Mouse (Mus musculus) hindbrain, embryonic 11.5 days (tissue): Measurements from ENCODE around the gene Grip1. TPM values are rescaled to one million over a fixed set of nuclear protein-coding genes. Genes with fewer than 3 reads are reported as not detected.

Source experiments
- ATAC-seq: fragments of 200-750 bp; cut with Nextera tagmentation; 2 replicates; pipeline ENCODE4 v1.8.0; 2017; ENCODE audit warnings: mild to moderate bottlenecking, moderate TSS enrichment, moderate library complexity; ENCODE audit not compliant: low FRiP score
- DNase-seq: peaks from one replicate; pipeline ENCODE4 v3.0.0-alpha.2; 2015; ENCODE audit warnings: low spot score
- H3K27ac ChIP-seq: fragments of 300-500 bp; sonication (generic); 2 replicates; pipeline ENCODE4 v1.5.1; 2014; ENCODE audit warnings: mild to moderate bottlenecking, low read depth, low read length
- H3K27me3 ChIP-seq: fragments of 300-500 bp; sonication (generic); 2 replicates; pipeline ENCODE4 v1.6.1; 2014; ENCODE audit warnings: mild to moderate bottlenecking, low read length, moderate library complexity, mixed read lengths; ENCODE audit not compliant: control insufficient read depth, insufficient read depth
- H3K36me3 ChIP-seq: fragments of 300-500 bp; sonication (generic); 2 replicates; pipeline ENCODE4 v1.6.1; 2014; ENCODE audit warnings: mild to moderate bottlenecking, low read length, moderate library complexity, mixed read lengths; ENCODE audit not compliant: control insufficient read depth, insufficient read depth
- H3K4me1 ChIP-seq: fragments of 300-500 bp; sonication (generic); replicated peaks from 2 replicates; pipeline ENCODE4 v1.6.1; 2014; ENCODE audit warnings: low read length, mixed read lengths; ENCODE audit not compliant: control insufficient read depth, insufficient read depth
- H3K4me2 ChIP-seq: fragments of 300-500 bp; sonication (generic); replicated peaks from 2 replicates; pipeline ENCODE4 v1.6.1; 2014; ENCODE audit warnings: mild to moderate bottlenecking, low read depth, low read length
- H3K4me3 ChIP-seq: fragments of 300-500 bp; sonication (generic); 2 replicates; pipeline ENCODE4 v1.5.1; 2014; ENCODE audit warnings: low read depth, low read length
- H3K9ac ChIP-seq: fragments of 300-500 bp; sonication (generic); 2 replicates; pipeline ENCODE4 v1.6.1; 2014; ENCODE audit warnings: low read depth, low read length
- H3K9me3 ChIP-seq: fragments of 300-500 bp; sonication (generic); 2 replicates; pipeline ENCODE4 v1.6.1; 2016; ENCODE audit warnings: low read length; ENCODE audit not compliant: control insufficient read depth
- WGBS: fragments of 180-500 bp; shearing (Covaris S2); extraction: QIAGEN DNeasy Blood & Tissue Kit; methylation state at CpG from one replicate; pipeline ENCODE4 v1.1.7; 2014; 5-methylcytosine and 5-hydroxymethylcytosine counted together
- polyA plus RNA-seq: library from polyadenylated mRNA; unstranded; fragments of >200 nt; fragmentation: Nextera tagmentation; extraction: Ambion mirVana; gene quantifications from 2 replicates; pipeline ENCODE4 v1.2.1, GENCODE M21; 2014

Gene Grip1
- polyA plus RNA-seq, 1 experiment from 2014 or later, result 11.8 TPM

DNA sequence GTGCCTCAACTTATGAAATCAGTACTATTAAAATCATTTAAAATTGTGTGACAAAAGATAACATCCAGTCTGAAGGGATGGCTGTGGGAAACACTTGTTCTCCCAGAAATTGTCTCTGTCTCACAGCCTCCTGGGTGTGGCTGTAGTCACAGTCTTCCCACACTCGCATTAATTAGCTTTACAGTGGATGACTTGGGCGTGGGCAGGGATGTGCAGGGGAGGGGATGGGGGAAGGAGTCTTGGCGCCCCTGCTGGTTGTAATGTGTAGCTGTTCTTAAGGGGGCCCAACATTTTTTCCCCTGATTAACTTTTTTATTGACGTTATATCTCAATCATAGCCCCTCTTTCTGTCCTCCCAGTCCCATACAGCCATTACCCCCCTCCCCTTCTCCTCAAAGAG lies 360.5 kb downstream of the Grip1 start:
- no peak overlapping the region for H3K9ac ChIP-seq
- H3K9me3 ChIP-seq, result no peaks in the 10 kb centered on the region
- DNase-seq (no peak), ATAC-seq (no peak)
- no peaks in the 10 kb centered on the region for H3K36me3 ChIP-seq
- peaks cover 5% of the 10 kb centered on the region for H3K4me1 ChIP-seq
- H3K27ac ChIP-seq, result no peak overlapping the region
- H3K4me2 ChIP-seq, result no peak overlapping the region
- 79% methylated on average over 4 of the region's 4 CpGs for WGBS
- no peaks in the 10 kb centered on the region for H3K27me3 ChIP-seq
- H3K4me3 ChIP-seq, result no peak overlapping the region

DNA sequence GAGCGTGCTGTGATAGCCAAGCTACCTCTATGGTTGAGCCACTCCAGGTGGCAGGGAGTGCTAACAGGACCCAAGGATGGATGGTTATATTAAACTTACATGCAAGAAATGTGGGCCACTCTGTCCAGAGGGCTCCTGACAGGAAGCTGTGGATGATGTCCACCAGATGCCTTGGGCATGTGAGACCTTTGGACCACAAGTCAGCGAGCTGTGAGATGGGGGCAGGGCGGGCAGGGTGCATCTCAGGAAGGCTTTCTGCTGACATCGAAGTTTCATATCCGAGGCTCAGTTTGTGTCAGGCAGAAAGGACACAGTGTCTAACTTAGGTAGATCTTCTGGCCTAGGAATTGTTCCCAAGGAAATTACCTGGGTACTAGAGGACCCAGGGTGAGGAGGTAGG lies 362.4 kb downstream of the Grip1 start:
- H3K4me3 ChIP-seq, result no peak overlapping the region
- no peak overlapping the region for H3K4me2 ChIP-seq
- DNase-seq (no peak), ATAC-seq (no peak)
- no peaks in the 10 kb centered on the region for H3K27me3 ChIP-seq
- no peaks in the 10 kb centered on the region for H3K9me3 ChIP-seq
- WGBS, result 59% methylated on average over 5 of the region's 5 CpGs
- H3K4me1 ChIP-seq, result peaks cover 5% of the 10 kb centered on the region
- H3K36me3 ChIP-seq, result no peaks in the 10 kb centered on the region
- no peak overlapping the region for H3K9ac ChIP-seq
- no peak overlapping the region for H3K27ac ChIP-seq

DNA sequence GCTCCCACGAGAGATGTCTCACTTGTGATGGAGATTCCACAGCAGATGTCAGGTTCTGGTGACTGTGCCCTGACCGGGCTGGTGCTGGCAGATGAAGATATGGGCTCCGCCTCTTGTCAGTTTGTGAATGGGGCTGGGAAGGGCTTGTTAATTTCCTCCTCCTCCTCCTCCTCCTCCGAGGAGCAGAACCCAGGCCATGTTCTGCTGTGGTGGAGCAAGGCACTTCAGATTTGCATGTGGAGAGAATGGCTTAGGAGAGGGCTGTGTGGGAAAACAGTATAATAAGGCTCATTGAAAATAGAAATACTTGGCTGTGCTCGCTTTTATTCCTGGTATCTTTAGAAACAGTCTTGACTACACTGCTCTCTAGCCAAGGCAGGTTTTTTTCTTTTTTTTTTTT lies 364.8 kb downstream of the Grip1 start:
- H3K36me3 ChIP-seq, result no peaks in the 10 kb centered on the region
- H3K9me3 ChIP-seq, result no peaks in the 10 kb centered on the region
- no peaks in the 10 kb centered on the region for H3K27me3 ChIP-seq
- ATAC-seq, result peak; percentile 78
- H3K4me3 ChIP-seq, result no peak overlapping the region
- DNase-seq, result peak; percentile 39
- H3K27ac ChIP-seq, result peak overlapping the region; percentile 88; the same call in 1 of the 2 replicates
- H3K4me2 ChIP-seq, result no peak overlapping the region
- peaks cover 5% of the 10 kb centered on the region for H3K4me1 ChIP-seq
- no peak overlapping the region for H3K9ac ChIP-seq
- 30% methylated on average over 5 of the region's 5 CpGs for WGBS

DNA sequence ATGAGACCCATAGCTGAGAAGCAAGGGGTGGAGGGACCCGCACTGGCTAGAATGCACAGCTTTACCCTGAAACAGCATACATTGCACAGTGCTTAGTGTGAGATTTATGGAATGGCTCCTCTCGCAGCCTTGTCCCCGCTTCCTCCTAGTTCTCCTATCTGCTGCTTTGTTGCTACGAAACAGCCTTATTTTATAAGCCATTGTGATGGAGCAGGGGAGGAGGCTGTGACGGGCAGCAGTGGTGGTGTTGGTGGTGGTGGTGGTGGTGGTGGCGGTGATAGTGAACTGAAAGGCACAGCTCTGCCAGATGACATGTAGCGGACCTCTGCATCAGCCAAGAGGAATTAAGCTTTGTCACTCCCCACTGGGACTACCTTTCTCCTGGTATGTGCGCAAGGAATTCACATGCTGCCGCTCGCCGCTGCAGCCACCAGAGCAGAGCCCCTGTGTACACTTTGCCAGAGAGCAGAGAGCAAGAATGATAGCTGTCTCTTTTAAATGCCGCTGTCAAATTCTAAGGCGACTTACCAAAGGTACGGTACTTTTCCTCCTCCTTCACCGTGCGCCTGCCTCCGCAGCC lies 365.6 kb downstream of the Grip1 start:
- Histone ChIP-seq H3K36me3 (no peaks in the 10 kb centered on the region), H3K27me3 (no peaks in the 10 kb centered on the region), H3K9me3 (no peaks in the 10 kb centered on the region), H3K4me2 (peak overlapping the region; percentile 12), H3K9ac (peak overlapping the region; percentile 45), H3K27ac (peak overlapping the region; percentile 88), H3K4me1 (peaks cover 5% of the 10 kb centered on the region), H3K4me3 (peak overlapping the region; percentile 13; the same call in 1 of the 2 replicates)
- DNase-seq (peak; percentile 43), ATAC-seq (peak; percentile 39; the same call in 1 of the 2 replicates)
- WGBS, result 33% methylated on average over 17 of the region's 17 CpGs

DNA sequence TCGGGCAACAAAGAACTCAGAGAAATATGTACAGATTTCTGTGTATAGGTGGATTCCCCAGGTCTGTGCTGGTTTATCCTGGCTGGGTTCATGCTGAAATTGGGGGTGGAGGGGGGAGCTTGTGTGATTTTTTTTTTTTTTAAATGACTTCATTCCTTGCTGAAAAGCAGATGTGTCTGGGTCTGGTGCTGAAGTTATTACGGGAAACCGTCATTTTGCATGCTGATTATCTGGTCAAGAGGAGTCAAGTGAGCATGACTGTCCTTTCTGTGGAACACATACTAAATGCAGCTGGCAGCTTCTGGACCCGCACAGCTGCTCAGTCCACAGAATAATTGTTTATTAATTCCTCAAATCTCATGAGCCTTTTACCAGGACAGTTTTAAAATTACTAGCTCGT lies 366.1 kb downstream of the Grip1 start:
- Histone ChIP-seq H3K9ac (no peak overlapping the region), H3K9me3 (no peaks in the 10 kb centered on the region), H3K4me3 (0 out of 2 replicates have a peak overlapping the region, but pooled peaks have one; percentile 2), H3K4me1 (peaks cover 5% of the 10 kb centered on the region), H3K27me3 (no peaks in the 10 kb centered on the region), H3K4me2 (peak overlapping the region; percentile 12; the same call in 1 of the 2 replicates), H3K27ac (peak overlapping the region; percentile 88), H3K36me3 (no peaks in the 10 kb centered on the region)
- no peak for ATAC-seq
- peak; percentile 31 for DNase-seq
- WGBS, result 40% methylated on average over 5 of the region's 5 CpGs

DNA sequence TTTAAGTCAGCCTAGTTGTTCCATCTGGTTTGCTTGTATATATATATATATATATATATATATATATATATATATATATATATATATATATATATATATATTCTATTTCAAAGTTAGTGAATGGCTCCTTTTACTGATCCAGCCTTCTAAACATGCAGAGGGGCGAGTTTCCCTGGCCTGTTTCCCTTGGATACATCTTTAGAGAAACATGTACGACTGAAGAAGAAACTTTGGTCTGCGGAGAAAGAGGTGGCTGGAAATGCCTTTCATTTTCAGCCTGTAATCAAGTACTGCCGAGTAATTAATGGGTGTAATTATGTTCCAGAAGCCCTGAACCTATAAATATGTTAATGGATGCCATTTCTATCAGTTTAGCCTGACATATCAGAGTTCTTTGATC lies 366.8 kb downstream of the Grip1 start:
- Histone ChIP-seq H3K4me1 (peaks cover 5% of the 10 kb centered on the region), H3K9me3 (no peaks in the 10 kb centered on the region), H3K27ac (0 out of 2 replicates have a peak overlapping the region, but pooled peaks have one; percentile 18), H3K4me3 (no peak overlapping the region), H3K27me3 (no peaks in the 10 kb centered on the region), H3K9ac (no peak overlapping the region), H3K36me3 (no peaks in the 10 kb centered on the region), H3K4me2 (no peak overlapping the region)
- 63% methylated on average over 4 of the region's 4 CpGs for WGBS
- DNase-seq (no peak), ATAC-seq (no peak)

GRCm38 (mm10) chr10:119823691-119824090 lies 370.1 kb downstream of the Grip1 start:
- no peaks in the 10 kb centered on the region for H3K36me3 ChIP-seq
- DNase-seq (peak; percentile 25), ATAC-seq (no peak)
- H3K4me3 ChIP-seq, result no peak overlapping the region
- H3K4me1 ChIP-seq, result no peaks in the 10 kb centered on the region; the same call in 1 of the 2 replicates
- no peak overlapping the region for H3K9ac ChIP-seq
- H3K4me2 ChIP-seq, result no peak overlapping the region
- WGBS, result 54% methylated on average over 7 of the region's 7 CpGs
- H3K27ac ChIP-seq, result peak overlapping the region; percentile 67; the same call in 1 of the 2 replicates
- H3K9me3 ChIP-seq, result no peaks in the 10 kb centered on the region
- H3K27me3 ChIP-seq, result no peaks in the 10 kb centered on the region

DNA sequence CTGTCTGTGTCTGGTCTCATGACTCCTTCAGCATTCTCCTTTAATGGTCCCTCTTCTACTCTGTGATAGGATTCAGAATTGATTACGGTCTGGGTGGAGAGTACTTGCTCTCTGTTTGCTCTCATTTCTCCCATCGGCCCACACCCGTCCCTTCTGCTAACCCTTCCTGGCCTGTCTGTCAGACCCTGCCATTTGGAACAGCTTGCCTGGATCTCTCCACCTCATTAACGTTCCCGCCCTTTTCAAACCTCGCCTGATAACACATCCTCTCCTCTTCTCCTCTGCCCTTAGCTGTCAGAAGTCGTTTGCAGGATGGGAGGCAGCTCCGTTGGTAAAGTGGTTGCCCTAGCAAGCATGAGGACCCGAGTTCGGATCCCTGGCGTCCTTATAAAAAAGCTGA lies 370.9 kb downstream of the Grip1 start:
- H3K27ac ChIP-seq, result peak overlapping the region; percentile 48
- H3K36me3 ChIP-seq, result no peaks in the 10 kb centered on the region
- no peaks in the 10 kb centered on the region for H3K27me3 ChIP-seq
- WGBS, result 65% methylated on average over 11 of the region's 11 CpGs
- H3K9ac ChIP-seq, result no peak overlapping the region
- DNase-seq, result peak; percentile 13
- no peak overlapping the region for H3K4me3 ChIP-seq
- no peaks in the 10 kb centered on the region for H3K9me3 ChIP-seq
- ATAC-seq, result peak; percentile 23; the same call in 1 of the 2 replicates
- no peak overlapping the region for H3K4me2 ChIP-seq
- H3K4me1 ChIP-seq, result no peaks in the 10 kb centered on the region

DNA sequence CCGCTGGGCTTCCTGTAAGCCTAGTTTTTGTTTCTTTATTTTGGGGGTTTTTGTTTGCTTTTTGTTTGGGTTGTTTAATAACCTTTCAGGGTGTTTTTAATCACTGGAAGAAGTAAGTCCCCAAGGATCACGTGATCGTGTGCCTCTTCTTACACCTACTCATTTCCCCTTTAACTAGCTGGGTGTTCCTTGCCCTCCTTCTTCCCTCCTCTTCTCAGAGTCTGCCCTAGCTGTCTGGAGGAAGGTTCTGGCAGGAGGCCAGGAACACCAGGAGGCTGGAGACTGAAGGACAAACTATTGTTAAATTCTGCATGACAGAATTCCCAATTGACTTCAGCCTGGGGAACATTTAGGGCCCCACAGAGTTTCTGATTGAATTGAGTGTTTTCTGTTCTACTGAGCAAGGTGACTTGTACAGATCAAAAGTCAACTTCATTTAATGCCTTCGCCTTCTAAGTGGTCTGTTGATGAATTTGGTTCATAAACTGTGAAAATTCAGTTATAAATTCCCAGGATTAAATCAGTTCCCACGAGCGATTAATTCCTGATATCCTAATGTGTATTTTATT lies 376.8 kb downstream of the Grip1 start:
- no peak overlapping the region for H3K4me2 ChIP-seq
- WGBS, result 84% methylated on average over 6 of the region's 6 CpGs
- H3K36me3 ChIP-seq, result no peaks in the 10 kb centered on the region

More for the DNA sequence above, 376.8 kb downstream of the Grip1 start:
- Histone ChIP-seq H3K9me3 (no peaks in the 10 kb centered on the region), H3K4me3 (no peak overlapping the region), H3K27ac (no peak overlapping the region), H3K9ac (no peak overlapping the region), H3K27me3 (no peaks in the 10 kb centered on the region), H3K4me1 (no peaks in the 10 kb centered on the region)
- ATAC-seq (no peak), DNase-seq (no peak)
